In genomic region chrX:8179646-8180045, GRCm38 (mm10) we compare ENCODE assay signal across 24 mouse cellular contexts. TPM values are rescaled to one million over a fixed set of nuclear protein-coding genes. Genes with fewer than 3 reads are reported as not detected.
DNase-seq lines count a peak whose midpoint lies in the region; ATAC-seq and TF ChIP-seq lines count a peak whose summit lies in the region.
"Had no signal": no experiment of that assay in that cellular context is flagged by ENCODE, and none has a peak within 500 bp of the region (broad histone marks: within the 10 kb centered on the region; RNA-seq: fewer than 3 reads in every experiment).

No protein-coding gene starts in this region.

- H3K4me1 ChIP-seq in liver, embryonic 12.5 days: peaks cover 16% of the 10 kb centered on the region
- peaks cover 17% of the 10 kb centered on the region for H3K4me1 ChIP-seq in liver, embryonic 13.5 days (replicated peaks)
- H3K4me1 ChIP-seq in liver, embryonic 11.5 days (replicated peaks; ENCODE audit: control insufficient read depth, insufficient read depth, low read length): 0 out of 2 replicates have a peak, but pooled peaks cover 2% of the 10 kb centered on the region
- peaks cover 17 to 18% of the 10 kb centered on the region in 2 experiments for H3K4me1 ChIP-seq in MEL (ENCODE audit: control insufficient read depth in 1 of 2, insufficient read depth in 2 of 2, low read length in 2 of 2)
- H3K4me1 ChIP-seq in thymus, adult 2 months (replicated peaks; ENCODE audit: control insufficient read depth, insufficient read depth, low read length): no peaks in the 10 kb centered on the region

- intact Hi-C loops in heart, postnatal 25 days (cut with DNase I): no loop called here

- no peaks in the 10 kb centered on the region for H3K36me3 ChIP-seq in liver, embryonic 12.5 days
- no peaks in the 10 kb centered on the region for H3K36me3 ChIP-seq in liver, embryonic 13.5 days
- no peaks in the 10 kb centered on the region for H3K36me3 ChIP-seq in liver, embryonic 11.5 days (ENCODE audit: control insufficient read depth, insufficient read depth, low read length)
- H3K36me3 ChIP-seq in MEL (ENCODE audit: control insufficient read depth in 1 of 2, insufficient read depth in 2 of 2, low read length in 2 of 2): peaks cover 0 to 24% of the 10 kb centered on the region in 2 experiments; a peak in 2 of 4 replicates
- no peaks in the 10 kb centered on the region for H3K36me3 ChIP-seq in thymus, adult 2 months (ENCODE audit: control insufficient read depth, insufficient read depth, low read length)

- no peak overlapping the region for H3K9ac ChIP-seq in liver, embryonic 12.5 days
- no peak overlapping the region for H3K9ac ChIP-seq in liver, embryonic 13.5 days
- no peak overlapping the region for H3K9ac ChIP-seq in liver, embryonic 11.5 days (ENCODE audit: low read depth, low read length)
- peak overlapping the region; percentile 15; the same call in 1 of the 2 replicates for H3K9ac ChIP-seq in MEL (ENCODE audit: control insufficient read depth, low read depth, low read length, poor library complexity, severe bottlenecking)

- no peak overlapping the region for H3K27ac ChIP-seq in liver, embryonic 12.5 days
- no peak overlapping the region for H3K27ac ChIP-seq in liver, embryonic 13.5 days
- H3K27ac ChIP-seq in liver, embryonic 11.5 days (ENCODE audit: low read depth, low read length): no peak overlapping the region
- H3K27ac ChIP-seq in MEL (ENCODE audit: control insufficient read depth, low read depth, low read length): peak overlapping the region; percentile 26
- H3K27ac ChIP-seq in thymus, adult 2 months (ENCODE audit: control insufficient read depth, insufficient read depth, low read length): no peak overlapping the region

- no peaks in the 10 kb centered on the region for H3K27me3 ChIP-seq in liver, embryonic 12.5 days (replicated peaks)
- no peaks in the 10 kb centered on the region for H3K27me3 ChIP-seq in liver, embryonic 13.5 days
- no peaks in the 10 kb centered on the region for H3K27me3 ChIP-seq in liver, embryonic 11.5 days (replicated peaks; ENCODE audit: control insufficient read depth, insufficient read depth, low read length)
- H3K27me3 ChIP-seq in MEL (ENCODE audit: control insufficient read depth in 1 of 2, insufficient read depth in 2 of 2, low read length in 2 of 2): no peaks in the 10 kb centered on the region
- H3K27me3 ChIP-seq in thymus, adult 2 months (ENCODE audit: control insufficient read depth, insufficient read depth, low read length): no peaks in the 10 kb centered on the region
- H3K27me3 ChIP-seq: CH12.LX had no signal

- 0 out of 4 replicates have a peak, but pooled peaks of 1 of the 2 experiments have one; percentile 4 for TF ChIP-seq EP300 in MEL (IDR thresholded peaks at IDR 0.05; ENCODE audit: low read depth in 1 of 2, low read length in 2 of 2)

- H3K4me3 ChIP-seq in liver, embryonic 12.5 days: no peak overlapping the region
- no peak overlapping the region for H3K4me3 ChIP-seq in liver, embryonic 13.5 days (replicated peaks)
- H3K4me3 ChIP-seq in liver, embryonic 11.5 days (ENCODE audit: low read depth, low read length): no peak overlapping the region
- no peak overlapping the region for H3K4me3 ChIP-seq in MEL (ENCODE audit: control insufficient read depth in 1 of 2, insufficient read depth in 1 of 2, low read depth in 2 of 2, low read length in 2 of 2)
- no peak overlapping the region for H3K4me3 ChIP-seq in thymus, adult 2 months (ENCODE audit: control insufficient read depth, insufficient read depth, low read length)

- H3K79me2 ChIP-seq in MEL (ENCODE audit: control insufficient read depth, insufficient read depth, low read length, poor library complexity): peaks cover 2% of the 10 kb centered on the region; the same call in 1 of the 2 replicates

- TF ChIP-seq CTCF in MEL (IDR thresholded peaks at IDR 0.05 in 2 of 3, conservative IDR thresholded peaks at IDR 0.05 in 1 of 3; ENCODE audit: control insufficient read depth in 1 of 3, insufficient read depth in 1 of 3, low read depth in 2 of 3, low read length in 3 of 3, poor library complexity in 1 of 3, severe bottlenecking in 1 of 3): no peak
- TF ChIP-seq CTCF in thymus, adult 2 months (IDR thresholded peaks at IDR 0.05; ENCODE audit: borderline replicate concordance, control insufficient read depth, extremely low read depth, insufficient read depth, low read length, poor library complexity): no peak

- no peak for TF ChIP-seq RAD21 in MEL (IDR thresholded peaks at IDR 0.05; ENCODE audit: low read depth, low read length)

- H3K4me2 ChIP-seq in liver, embryonic 12.5 days: no peak overlapping the region
- no peak overlapping the region for H3K4me2 ChIP-seq in liver, embryonic 13.5 days
- no peak overlapping the region for H3K4me2 ChIP-seq in liver, embryonic 11.5 days

- H3K9me3 ChIP-seq in liver, embryonic 12.5 days (replicated peaks): no peaks in the 10 kb centered on the region
- H3K9me3 ChIP-seq in liver, embryonic 13.5 days (replicated peaks): no peaks in the 10 kb centered on the region
- no peaks in the 10 kb centered on the region for H3K9me3 ChIP-seq in liver, embryonic 11.5 days (ENCODE audit: control insufficient read depth, low read length)
- no peaks in the 10 kb centered on the region for H3K9me3 ChIP-seq in MEL (replicated peaks; ENCODE audit: insufficient read depth, low read length)
- H3K9me3 ChIP-seq: G1E had no signal

- 24% methylated on average over 5 of the region's 5 CpGs for WGBS in liver, embryonic 12.5 days (ENCODE audit: insufficient replicate concordance)
- 33% methylated on average over 5 of the region's 5 CpGs for WGBS in liver, embryonic 13.5 days (ENCODE audit: insufficient replicate concordance)
- WGBS in liver, embryonic 11.5 days: 58% methylated on average over 5 of the region's 5 CpGs
- 89% methylated on average over 5 of the region's 5 CpGs for WGBS in thymus, adult 2 months

- DNase-seq in liver: no peak
- no peak for DNase-seq in liver, embryonic 13.5 days
- DNase-seq in liver, embryonic 11.5 days (ENCODE audit: low spot score): no peak
- DNase-seq in MEL (ENCODE audit: low read depth, low spot score): peak; percentile 67
- DNase-seq in MEL-GATA-1-ER (ENCODE audit: extremely low read depth, low read depth): peak; percentile 71
- no peak for DNase-seq in heart, postnatal 25 days (ENCODE audit: low spot score)
- no peak for DNase-seq in thymus, adult 2 months
- DNase-seq: adrenal gland, adult 2 months; adrenal gland, adult 8-10 months; adrenal gland, postnatal 10 days; adrenal gland, postnatal 14 days; adrenal gland, postnatal 25 days; adrenal gland, postnatal 36 days; B cell, adult 2 months; cerebellum, adult 11 months; cerebellum, adult 11-12 months; cerebellum, adult 18-20 months; cerebellum, adult 2 months had no signal

- no peak for TF ChIP-seq POLR2A in MEL (IDR thresholded peaks at IDR 0.05; ENCODE audit: control insufficient read depth in 1 of 2, insufficient read depth in 1 of 2, low read depth in 1 of 2, low read length in 2 of 2, poor library complexity in 1 of 2)
- TF ChIP-seq POLR2A in thymus, adult 2 months (IDR thresholded peaks at IDR 0.05; ENCODE audit: control insufficient read depth, extremely low read depth, insufficient read depth, low read length, poor library complexity): no peak

- ATAC-seq in liver, embryonic 12.5 days: peak; percentile 26
- ATAC-seq in liver, embryonic 13.5 days (ENCODE audit: low read depth): peak; percentile 17; the same call in 1 of the 2 replicates
- no peak; the same call in 1 of the 2 replicates for ATAC-seq in liver, embryonic 11.5 days (replicated peaks; ENCODE audit: low FRiP score)
- ATAC-seq: activated CD4-positive, CD25-positive, alpha-beta regulatory T cell, adult 4 months; CD4-positive, CD25-positive, alpha-beta regulatory T cell, adult 4 months; Patski had no signal

RNA-seq across cellular contexts. Expression of gene Tbc1d25, which starts 3.7 kb away (rescaled TPM):
- polyA plus RNA-seq in liver, embryonic 12.5 days (2016; fragmentation: Nextera tagmentation; extraction: Ambion mirVana): 6.7 and 7.0 TPM in 2 replicates
- polyA plus RNA-seq in liver, embryonic 13.5 days (2015; fragmentation: Nextera tagmentation; extraction: Ambion mirVana): 4.9 and 5.0 TPM in 2 replicates
- 10.5 and 11.1 TPM in 2 replicates for polyA plus RNA-seq in liver, embryonic 11.5 days (2014; fragmentation: Nextera tagmentation; extraction: Ambion mirVana)
- 8.0 and 10.1 TPM in 2 replicates for total RNA-seq in MEL (2012; rRNA removed)
- 10 to 100 TPM in 1 of 2 experiments, not detected in 1; 23.4 TPM for polyA plus RNA-seq in MEL (2012; ENCODE audit: insufficient read depth in 1 of 2, insufficient read length in 2 of 2, low read depth in 1 of 2, low replicate concordance in 2 of 2, missing spikeins in 1 of 2)
- total RNA-seq in heart, postnatal 25 days (2021): 1 to 10 TPM; 4.2 to 4.3 TPM
- polyA plus RNA-seq in thymus, adult 2 months (2012; rRNA removed): 35.0 and 36.3 TPM in 2 replicates

RNA-seq across cellular contexts. Expression of gene Ebp, which starts 13.7 kb away (rescaled TPM):
- 58.3 and 59.8 TPM in 2 replicates for polyA plus RNA-seq in liver, embryonic 12.5 days (2016; fragmentation: Nextera tagmentation; extraction: Ambion mirVana)
- polyA plus RNA-seq in liver, embryonic 13.5 days (2015; fragmentation: Nextera tagmentation; extraction: Ambion mirVana): 61.8 and 64.4 TPM in 2 replicates
- polyA plus RNA-seq in liver, embryonic 11.5 days (2014; fragmentation: Nextera tagmentation; extraction: Ambion mirVana): 54.7 and 55.6 TPM in 2 replicates
- 99.4 and 103 TPM in 2 replicates for total RNA-seq in MEL (2012; rRNA removed)
- 100 to 1,000 TPM in 1 of 2 experiments, not detected in 1; 133 TPM for polyA plus RNA-seq in MEL (2012; ENCODE audit: insufficient read depth in 1 of 2, insufficient read length in 2 of 2, low read depth in 1 of 2, low replicate concordance in 2 of 2, missing spikeins in 1 of 2)
- 10 to 100 TPM; 19.6 to 22.6 TPM for total RNA-seq in heart, postnatal 25 days (2021)
- 71.1 and 98.2 TPM in 2 replicates for polyA plus RNA-seq in thymus, adult 2 months (2012; rRNA removed)

RNA-seq across cellular contexts. Expression of gene Porcn, which starts 26.7 kb away (rescaled TPM):
- 1.2 and 1.4 TPM in 2 replicates for polyA plus RNA-seq in liver, embryonic 12.5 days (2016; fragmentation: Nextera tagmentation; extraction: Ambion mirVana)
- polyA plus RNA-seq in liver, embryonic 13.5 days (2015; fragmentation: Nextera tagmentation; extraction: Ambion mirVana): 0.88 and 1.1 TPM in 2 replicates
- 2.4 and 2.8 TPM in 2 replicates for polyA plus RNA-seq in liver, embryonic 11.5 days (2014; fragmentation: Nextera tagmentation; extraction: Ambion mirVana)
- 3.5 and 4.5 TPM in 2 replicates for total RNA-seq in MEL (2012; rRNA removed)
- 10 to 100 TPM in 1 of 2 experiments, not detected in 1; 16.1 TPM for polyA plus RNA-seq in MEL (2012; ENCODE audit: insufficient read depth in 1 of 2, insufficient read length in 2 of 2, low read depth in 1 of 2, low replicate concordance in 2 of 2, missing spikeins in 1 of 2)
- total RNA-seq in heart, postnatal 25 days (2021): 1 to 10 TPM; 1.9 to 2.6 TPM
- 4.7 and 5.3 TPM in 2 replicates for polyA plus RNA-seq in thymus, adult 2 months (2012; rRNA removed)

RNA-seq across cellular contexts. Expression of gene Rbm3, which starts 34.0 kb away (rescaled TPM):
- 351 and 363 TPM in 2 replicates for polyA plus RNA-seq in liver, embryonic 12.5 days (2016; fragmentation: Nextera tagmentation; extraction: Ambion mirVana)
- 328 and 361 TPM in 2 replicates for polyA plus RNA-seq in liver, embryonic 13.5 days (2015; fragmentation: Nextera tagmentation; extraction: Ambion mirVana)
- polyA plus RNA-seq in liver, embryonic 11.5 days (2014; fragmentation: Nextera tagmentation; extraction: Ambion mirVana): 469 and 471 TPM in 2 replicates
- 906 and 1,021 TPM in 2 replicates for total RNA-seq in MEL (2012; rRNA removed)
- 100 to 1,000 TPM in 1 of 2 experiments, not detected in 1; 750 TPM for polyA plus RNA-seq in MEL (2012; ENCODE audit: insufficient read depth in 1 of 2, insufficient read length in 2 of 2, low read depth in 1 of 2, low replicate concordance in 2 of 2, missing spikeins in 1 of 2)
- 10 to 100 TPM; 58.8 to 85.0 TPM for total RNA-seq in heart, postnatal 25 days (2021)
- polyA plus RNA-seq in thymus, adult 2 months (2012; rRNA removed): 220 and 225 TPM in 2 replicates

RNA-seq across cellular contexts. Expression of gene Wdr13, which starts 47.0 kb away (rescaled TPM):
- 9.4 and 9.9 TPM in 2 replicates for polyA plus RNA-seq in liver, embryonic 12.5 days (2016; fragmentation: Nextera tagmentation; extraction: Ambion mirVana)
- polyA plus RNA-seq in liver, embryonic 13.5 days (2015; fragmentation: Nextera tagmentation; extraction: Ambion mirVana): 6.8 and 7.1 TPM in 2 replicates
- 15.9 and 17.7 TPM in 2 replicates for polyA plus RNA-seq in liver, embryonic 11.5 days (2014; fragmentation: Nextera tagmentation; extraction: Ambion mirVana)
- total RNA-seq in MEL (2012; rRNA removed): 23.8 and 29.6 TPM in 2 replicates
- polyA plus RNA-seq in MEL (2012; ENCODE audit: insufficient read depth in 1 of 2, insufficient read length in 2 of 2, low read depth in 1 of 2, low replicate concordance in 2 of 2, missing spikeins in 1 of 2): 10 to 100 TPM in 1 of 2 experiments, not detected in 1; 46.8 TPM
- total RNA-seq in heart, postnatal 25 days (2021): 10 to 100 TPM; 43.6 to 46.6 TPM
- polyA plus RNA-seq in thymus, adult 2 months (2012; rRNA removed): 128 and 141 TPM in 2 replicates

Comparison
In these comparisons a context has a peak if more than half of its experiments do, and no peak if none do; other contexts are left out.
1. DNase-seq: peak in MEL (single experiment) and MEL-GATA-1-ER (single experiment); none in liver (single experiment), liver, embryonic 13.5 days (single experiment), liver, embryonic 11.5 days (single experiment), heart, postnatal 25 days (single experiment) and thymus, adult 2 months (single experiment).